Mouse (Mus musculus): ENCODE results near the gene Tma7. TPM values are rescaled to one million over a fixed set of nuclear protein-coding genes. Genes with fewer than 3 reads are reported as not detected.
A peak's percentile ranks its signal among the peaks of the same experiment; 100 is the strongest.

Gene Tma7
- total RNA-seq, 2 experiments from 2014 or later = 384 to 426 TPM

DNA sequence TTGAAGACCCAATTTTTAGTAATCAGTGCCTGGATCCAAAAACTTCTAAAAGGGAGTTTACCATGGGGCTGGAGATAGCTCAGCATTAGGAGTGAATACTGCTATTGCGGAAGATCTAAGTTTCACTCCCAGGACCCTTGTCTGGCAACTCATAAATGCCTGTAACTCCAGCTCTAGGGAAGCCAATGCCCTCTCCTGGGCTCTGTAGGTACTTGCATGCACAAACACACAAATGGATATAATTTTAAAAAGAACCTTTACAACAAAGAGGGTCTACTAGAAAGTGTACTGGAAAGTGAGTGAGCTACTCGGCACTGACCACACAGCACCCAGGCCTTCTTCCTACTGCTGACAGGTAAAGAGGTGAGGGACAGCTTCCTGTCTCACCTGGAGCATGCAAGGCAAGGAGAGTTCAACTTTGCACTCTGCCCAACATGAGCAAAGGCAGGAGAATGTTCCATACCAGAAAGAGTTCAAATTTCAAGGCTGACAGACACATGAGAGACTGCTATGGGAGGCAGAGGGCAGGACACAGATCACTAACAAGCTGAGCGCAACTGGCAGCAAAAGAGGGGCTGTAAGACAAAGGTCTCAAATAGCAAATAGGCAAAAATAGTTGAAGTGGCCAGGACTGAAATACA, 14.2 kb downstream of the Tma7 start:
- no peak for DNase-seq

DNA sequence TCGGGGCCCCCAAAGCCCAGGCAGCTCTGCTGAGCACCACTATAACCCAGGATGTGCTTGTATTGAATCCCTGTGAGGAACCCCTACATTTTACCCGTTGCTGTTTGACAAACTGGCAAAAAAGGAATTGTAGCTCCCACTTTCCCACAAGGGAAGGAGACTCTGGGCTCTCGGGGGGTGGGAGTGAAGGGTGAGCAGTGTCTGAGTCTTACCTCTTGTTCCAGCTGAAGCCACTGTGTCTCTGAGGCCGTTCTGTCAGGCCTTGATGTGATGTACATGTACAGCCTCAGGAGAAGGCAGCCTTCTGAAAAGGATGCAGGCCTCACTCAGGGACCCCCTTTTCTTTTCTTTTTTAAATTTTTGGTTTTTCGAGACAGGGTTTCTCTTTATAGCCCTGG, 21.5 kb downstream of the Tma7 start:
- DNase-seq = no peak

DNA sequence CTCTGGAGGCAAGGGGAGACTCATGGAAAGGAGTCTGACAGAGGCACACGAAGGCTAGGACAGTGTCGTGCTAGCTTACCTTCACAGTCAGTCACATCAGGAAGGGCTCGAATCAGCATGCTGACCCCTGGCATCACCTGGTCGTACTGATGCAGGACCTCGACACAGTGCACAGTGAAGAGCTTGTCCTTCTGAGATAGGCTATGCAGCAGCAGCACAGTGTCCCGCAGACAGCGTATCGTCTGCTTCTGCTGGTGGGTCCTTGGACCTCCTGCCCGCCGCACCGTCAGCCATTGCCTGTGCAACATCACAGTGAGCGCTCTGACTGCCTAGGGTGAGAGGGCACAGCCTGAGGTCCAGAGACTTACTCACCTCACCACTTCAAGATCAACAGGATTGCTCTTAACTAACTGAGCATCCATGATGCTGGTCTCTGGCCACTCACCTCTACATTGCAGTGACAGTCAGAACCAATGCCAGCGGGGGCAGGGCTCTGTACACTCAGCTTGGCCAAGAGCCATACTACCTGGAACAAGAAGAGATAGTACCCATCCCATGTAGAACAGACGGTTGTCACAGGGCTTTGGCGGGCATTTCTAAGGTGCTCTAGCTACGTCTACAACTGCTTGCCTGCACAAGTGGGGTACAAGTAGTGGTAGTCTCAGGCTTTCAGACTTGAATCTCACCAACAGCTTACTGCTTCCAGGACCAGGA, 22.0 kb downstream of the Tma7 start:
- DNase-seq = no peak

DNA sequence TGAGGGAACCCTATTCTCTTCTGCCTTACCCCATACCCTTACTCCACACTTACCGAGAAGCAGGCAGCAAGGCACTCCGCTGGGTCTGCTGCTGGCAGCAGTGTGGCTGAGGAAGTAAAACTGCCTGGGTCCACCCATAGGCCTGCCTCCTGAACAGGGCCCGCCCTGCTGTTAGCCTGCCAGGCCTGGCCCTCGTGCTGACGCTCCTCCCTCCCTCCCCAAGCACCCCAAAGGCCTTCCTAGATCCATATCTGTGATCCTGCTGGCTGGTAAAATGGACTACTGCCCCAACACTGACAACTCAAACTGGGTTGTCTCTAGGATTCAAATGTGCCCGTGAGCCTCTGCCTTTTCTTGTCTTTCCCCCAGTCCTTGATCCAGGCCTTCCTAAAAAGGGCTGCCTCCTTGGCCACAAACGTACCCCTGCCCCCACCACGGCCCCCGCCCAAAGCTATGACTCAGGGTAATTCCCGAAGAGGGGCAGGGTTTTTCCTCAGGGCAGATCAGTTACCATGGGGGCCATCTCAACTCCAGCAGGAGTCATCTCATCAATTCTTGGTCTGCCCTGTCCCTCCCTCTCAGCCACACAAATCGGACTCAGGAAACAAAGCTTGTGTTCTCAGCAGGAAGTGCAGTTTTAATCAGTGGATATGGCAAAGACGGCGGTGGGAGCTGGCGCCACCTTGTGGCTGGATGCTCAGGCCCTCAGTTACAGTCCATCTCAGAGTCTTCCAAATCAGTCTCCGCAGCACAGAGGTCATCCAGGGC, 23.1 kb downstream of the Tma7 start, which contains the start of gene Trex1:
Trex1 (minus strand) TSS at position 599 of the 768 bp plus-strand sequence.
- peak; percentile 94 to 95 for DNase-seq

DNA sequence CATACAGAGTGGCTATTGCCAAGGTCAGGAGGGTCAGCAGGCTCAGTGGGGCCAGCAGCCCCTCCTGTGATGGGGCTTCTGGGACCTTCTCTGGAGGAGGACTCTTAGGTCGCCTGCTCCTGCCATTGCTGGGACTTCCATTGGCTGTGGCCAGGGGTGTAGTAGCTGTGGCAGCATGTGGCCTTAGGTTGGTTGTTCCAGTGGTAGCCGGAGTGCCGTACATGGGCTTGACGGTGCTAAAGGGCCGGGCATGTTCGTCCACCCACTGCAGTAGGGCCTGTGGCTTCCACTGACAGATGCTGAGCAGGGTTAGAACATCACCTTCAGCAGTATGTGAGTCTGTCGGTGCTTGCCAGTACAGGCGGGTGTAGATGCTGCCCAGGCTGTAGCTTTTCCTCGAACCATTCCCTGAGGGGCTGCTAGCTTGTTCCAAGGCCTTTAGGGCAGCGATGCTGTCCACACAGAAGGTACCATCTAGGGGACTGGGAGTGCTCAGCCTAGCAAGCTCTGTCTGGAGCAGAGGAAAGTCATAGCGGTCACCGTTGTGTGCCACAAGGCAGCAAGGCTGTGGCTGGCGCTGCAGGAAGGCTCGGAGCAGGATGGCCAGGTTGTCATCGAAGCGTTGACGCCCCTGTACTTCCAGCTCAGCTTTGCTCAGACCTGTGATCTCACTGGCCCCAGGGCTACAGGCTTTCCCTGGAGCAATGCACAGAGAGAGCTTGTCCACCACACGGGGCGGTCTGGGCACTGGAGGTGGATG, 24.2 kb downstream of the Tma7 start:
- DNase-seq = no peak

DNA sequence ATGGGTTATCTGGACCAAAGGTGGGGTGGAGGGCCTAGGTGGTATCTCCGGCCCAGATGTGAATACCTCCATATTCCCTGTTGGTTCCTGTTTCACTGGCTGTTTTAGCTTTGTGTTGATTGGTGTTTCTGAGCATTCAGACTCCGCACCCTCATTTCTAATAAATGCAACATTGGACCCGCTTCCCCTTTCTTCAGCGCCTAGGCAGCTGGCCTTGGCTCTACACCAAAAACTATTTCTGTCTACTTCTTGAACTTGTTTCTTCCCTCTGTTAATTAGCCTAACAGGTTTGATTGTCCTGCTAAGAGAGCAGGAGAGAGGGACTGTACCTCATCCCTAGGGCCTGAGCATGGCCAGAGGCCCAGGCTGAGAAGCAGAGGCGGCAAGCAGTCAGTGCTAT, 24.8 kb downstream of the Tma7 start:
- no peak for DNase-seq

DNA sequence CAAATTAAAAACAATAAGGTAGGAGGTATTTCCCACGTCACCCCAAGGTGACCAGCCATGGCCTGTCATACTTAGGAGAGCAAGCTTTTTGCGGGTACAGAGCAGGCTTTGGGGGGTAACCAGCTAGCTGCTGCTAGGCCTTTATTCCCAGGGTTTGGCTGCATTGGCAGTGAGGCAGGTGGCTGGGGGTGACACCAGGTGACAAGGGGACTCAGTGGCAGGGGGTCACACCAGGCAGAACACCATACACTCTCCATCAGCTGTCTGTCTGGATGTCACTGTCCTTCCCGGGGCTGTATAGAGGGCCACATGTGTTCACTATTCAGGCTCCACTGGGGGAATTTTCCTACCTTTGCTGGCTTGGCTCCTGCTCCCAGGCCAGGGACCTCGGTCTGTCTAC, 25.5 kb downstream of the Tma7 start:
- DNase-seq = no peak

DNA sequence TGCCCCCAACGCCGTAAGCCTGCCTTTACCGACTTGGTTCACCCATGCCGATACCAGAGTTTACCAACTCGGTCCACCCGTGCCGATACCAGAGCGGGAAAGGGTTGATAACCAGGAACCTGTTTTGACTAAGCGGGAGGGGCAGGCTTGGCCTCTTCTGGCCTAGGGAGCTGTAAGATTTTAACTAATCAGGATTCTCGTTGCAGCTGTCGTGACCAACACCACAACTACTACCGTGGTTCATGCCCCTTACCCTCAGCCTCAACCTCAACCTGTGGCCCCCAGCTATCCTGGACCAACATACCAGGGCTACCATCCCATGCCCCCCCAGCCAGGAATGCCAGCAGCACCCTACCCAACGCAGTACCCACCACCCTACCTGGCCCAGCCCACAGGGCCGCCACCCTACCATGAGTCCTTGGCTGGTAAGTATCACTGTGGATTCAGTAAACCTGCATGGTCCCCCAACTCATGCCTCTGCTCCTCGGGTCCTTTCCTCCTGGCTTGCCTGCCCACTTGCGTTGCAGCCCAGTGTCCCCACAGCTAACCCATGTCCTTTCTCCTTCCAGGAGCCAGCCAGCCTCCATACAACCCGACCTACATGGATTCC, 26.2 kb downstream of the Tma7 start:
- DNase-seq = no peak

DNA sequence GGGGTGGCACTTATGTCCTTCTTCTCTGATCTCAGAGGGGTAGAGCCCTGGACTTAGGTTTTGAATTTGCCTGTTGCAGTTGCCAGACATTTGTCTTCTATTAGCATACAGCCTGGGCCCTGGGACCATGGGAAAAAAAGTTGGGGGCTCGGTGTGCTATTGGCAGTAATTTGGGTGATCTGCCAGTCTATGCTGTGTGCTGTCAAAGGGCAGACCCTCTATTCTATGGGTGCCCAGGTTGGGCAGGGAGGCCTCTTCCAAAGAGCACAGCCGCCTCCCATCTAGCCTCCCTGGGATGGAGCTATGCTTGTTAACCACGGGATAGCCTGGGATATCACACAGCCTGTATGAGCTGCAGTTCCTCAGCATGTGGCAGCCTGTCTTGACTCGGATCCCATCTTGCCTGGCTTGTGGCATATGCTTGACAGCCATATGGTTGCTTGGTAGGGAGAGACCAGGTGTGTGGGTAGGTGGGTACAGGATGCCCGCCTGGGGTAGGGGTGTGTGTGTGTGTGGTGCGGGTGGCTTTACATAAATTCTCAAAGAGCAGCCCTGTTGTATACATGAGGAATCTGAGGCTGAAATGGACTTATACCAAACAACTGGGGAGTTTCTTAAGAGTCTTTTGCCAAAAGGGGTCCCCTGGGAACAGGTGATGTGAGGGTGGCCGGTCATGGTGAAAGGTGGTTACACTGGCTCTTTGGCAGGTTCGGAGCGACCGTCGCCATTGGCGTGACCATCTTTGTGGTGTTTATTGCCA, 26.9 kb downstream of the Tma7 start:
- DNase-seq = no peak

DNA sequence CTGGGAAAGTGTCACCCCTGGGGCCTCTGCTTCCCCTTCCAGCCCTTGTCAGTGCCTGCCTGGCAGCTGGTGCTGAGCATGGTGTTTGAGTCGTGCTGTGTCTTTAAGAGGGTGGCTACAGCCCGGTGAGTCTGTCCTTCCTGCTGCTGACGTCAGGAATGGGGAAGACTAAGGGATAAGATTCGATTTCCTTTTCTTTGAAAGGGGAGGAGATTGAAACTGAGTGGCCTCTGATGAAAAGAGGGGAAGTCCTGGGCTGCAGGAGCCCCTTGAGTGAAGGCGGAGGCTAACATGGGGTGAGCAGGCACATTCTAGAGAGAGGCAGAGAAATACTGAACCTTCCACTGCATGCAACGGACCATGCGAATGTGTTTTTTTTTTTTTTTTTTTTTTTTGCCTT, 27.7 kb downstream of the Tma7 start:
- peak; percentile 78 to 81 for DNase-seq

DNA sequence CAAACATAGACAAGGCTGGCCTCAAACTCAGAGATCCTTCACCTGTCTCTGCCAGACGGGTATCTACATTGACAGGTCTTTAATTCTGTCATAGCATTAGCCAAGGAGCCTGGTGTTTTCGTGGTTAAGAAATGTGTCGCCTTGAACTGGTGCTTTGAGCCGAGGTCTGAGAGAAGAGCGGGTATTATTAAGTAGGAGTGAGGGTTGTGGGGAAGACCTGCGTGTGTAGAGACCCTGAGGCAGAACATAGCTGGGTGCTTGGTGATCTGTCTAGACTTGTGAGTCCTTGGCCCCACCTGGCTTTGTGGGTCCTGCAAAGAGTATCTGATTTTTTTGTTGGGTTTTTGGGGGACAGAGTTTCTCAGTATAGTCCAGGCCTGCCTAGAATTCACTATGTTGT, 28.5 kb downstream of the Tma7 start:
- DNase-seq = no peak

DNA sequence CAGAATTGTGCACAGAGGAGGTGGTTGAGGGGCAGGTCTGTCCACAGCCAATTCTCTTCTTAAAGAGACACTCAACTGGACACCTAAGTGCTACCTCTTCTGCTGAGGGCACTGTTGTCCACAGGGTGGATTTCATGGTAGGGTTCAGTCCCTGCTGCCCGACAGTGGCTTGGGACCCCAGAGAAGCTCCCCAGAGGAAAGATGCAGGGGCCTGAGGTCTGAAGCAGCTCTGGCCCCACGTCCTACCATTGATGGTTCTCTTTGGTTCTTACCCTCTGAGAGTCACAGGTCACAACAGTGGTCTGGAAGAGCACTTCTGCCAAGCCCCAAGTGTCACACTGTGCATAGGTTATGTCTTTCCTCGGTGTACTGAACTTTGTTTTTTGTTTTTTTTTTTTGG, 29.0 kb downstream of the Tma7 start:
- DNase-seq = no peak

DNA sequence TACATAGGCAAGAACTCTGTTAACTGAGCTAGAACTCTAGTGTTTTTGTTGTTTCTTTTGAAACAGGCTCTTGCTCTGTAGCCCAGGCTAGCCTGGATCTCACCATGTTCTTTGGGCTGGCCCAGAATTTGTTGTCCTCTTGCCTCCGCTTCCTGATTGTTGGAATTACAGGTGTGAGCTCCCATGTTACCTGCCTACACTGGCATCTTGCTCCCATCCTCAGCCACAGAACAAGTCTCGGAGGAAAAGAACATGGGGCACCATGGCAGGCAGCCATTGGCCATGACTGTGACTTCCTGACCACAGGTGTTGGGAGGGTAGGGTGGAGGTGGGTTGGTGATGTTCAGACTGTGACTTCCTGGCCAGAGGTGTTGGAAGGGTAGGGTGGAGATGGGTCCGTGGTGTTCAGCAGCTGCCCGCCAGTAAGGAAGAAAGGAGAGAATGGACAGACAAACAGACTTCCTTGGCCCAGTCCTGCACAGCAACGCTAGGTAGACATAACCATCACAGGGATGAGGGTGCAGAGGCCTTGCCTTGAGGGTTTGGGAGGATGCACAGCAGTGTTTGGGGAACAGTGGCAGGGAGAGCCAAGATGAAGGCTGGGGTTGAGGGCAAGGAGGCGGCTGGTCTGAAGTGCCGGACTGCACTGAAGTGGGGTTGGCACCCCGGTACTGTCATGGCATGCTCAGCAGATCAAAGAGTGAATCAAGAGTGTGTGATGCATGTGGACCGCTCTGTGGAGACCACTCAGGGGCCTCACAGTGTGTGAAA, 29.7 kb downstream of the Tma7 start:
- DNase-seq = no peak

DNA sequence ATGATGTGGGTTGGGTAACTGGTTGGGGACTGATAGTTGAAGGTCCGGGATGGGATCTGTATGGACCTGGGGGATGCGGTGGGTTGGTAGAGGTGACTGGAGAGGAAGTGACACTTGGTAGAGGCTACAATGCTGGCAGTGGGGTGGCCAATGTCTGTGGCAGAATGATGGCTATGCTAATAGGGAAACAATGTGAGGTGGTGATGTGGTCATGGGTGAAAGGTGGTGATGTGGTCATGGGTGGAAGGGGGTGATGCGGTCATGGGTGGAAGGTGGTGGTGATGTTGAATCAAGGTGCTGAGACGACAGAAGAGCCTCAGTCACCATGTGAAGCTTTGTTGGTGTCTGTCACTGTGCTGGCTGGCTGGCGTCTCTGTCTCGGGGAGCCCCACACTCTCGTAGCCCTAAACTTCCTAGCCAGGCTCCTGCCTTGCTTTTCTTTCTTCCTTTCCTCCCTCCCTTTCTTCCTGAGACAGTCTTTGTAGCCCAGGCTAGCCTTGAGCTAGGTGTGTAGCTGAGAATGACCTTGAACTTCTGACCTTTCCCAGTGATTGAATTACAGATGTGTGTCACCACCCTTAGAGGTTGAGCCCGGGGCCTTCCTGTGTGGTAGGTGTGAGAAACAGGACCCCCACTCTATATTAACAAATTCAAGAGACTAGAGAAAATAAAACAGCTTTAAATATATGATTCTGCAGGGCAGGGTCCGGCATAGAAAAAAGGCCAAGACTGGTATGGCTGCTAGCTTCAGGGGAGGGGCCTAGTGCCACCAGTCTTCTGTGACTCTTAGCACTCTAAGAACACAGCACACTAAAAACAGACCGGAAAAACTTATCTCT, 30.5 kb downstream of the Tma7 start:
- DNase-seq = no peak

DNA sequence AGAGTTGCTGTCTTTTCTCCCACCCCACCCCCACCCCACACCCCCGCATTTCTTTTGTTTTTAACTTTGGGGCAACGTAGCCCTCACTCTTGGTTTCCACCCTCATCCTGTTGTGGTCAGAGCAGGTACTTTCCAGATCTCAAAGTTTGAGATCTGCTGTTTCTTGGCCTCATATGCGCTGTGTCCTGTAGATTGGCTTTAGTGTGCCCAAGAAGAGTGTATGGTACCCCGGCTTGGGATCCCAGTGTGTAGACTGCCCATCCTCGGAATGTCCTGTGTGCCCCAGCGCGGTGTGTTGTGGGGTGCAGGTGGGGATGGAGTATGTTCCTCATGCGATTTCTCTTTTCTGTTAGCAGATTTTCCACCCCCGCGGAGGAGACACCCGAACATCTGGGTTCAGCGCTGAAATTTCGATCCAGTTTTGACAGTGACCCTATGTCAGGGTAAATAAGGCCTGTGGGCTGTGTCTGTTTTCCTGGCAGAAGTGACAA, 31.3 kb downstream of the Tma7 start:
- DNase-seq = no peak

DNA sequence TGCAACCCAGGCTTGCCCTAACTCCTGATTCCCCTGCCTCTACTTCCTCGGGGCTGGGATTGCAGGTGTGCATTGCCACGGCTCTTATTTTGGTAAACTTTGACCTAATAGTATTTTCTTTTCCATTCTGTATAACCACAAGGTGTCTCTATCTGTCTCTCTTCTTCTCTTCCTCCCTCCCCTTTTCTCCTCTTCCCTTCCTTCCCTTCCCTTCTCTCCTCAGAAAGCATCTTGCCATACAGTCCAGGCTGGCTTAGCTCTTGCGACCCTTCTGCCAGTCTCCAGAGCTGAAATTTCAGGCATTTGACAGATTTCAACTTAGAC, 31.8 kb downstream of the Tma7 start:
- DNase-seq = no peak

DNA sequence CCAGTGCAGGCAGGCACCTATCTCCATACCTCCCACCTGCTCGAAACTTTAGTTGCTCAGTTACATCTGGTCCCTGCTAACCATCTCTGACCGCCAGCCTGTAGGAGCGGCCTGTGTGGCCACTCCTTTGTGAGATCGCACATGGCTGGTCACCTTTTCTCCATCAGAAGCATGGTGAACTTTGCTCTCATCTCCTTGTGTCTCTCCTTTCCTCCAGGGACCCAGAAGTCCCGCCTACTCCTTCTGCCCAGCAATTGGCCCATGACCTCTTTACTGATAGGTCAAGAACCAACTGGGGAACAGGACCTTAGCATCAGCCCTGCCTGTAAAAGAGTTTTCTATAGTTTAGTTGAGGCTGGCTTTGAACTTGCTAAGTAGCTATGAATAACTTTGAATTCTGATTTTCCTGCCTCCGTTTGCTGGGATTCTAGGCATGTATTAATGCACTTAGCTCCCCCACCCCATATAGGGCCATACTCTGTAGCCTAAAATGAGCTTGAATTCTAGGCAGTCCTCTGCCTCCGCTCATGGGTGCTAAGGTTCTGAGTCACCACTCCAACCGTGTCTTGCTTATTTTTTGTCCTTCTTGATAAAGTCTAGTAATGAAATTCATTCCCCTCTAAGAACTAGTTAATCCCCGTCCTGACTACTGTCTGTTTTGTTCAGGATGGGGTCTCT, 32.3 kb downstream of the Tma7 start:
- no peak for DNase-seq

DNA sequence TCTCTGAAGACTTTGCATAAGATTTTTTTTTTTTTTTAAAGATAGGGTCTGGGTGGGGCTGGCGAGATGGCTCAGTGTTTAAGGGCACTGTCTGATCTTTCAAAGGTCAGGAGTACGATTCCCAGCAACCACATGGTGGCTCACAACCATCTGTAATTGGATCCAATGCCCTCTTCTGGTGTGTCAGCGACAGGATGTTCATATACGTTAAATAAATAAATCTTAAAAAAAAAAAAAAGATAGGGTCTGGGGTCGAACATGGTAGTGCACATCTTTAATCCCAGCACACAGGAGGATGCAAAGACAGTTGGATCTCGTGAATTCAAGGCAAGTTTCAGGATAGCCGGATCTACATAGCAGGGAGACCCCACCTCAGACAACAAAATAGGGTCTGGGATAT, 33.1 kb downstream of the Tma7 start:
- DNase-seq = no peak

DNA sequence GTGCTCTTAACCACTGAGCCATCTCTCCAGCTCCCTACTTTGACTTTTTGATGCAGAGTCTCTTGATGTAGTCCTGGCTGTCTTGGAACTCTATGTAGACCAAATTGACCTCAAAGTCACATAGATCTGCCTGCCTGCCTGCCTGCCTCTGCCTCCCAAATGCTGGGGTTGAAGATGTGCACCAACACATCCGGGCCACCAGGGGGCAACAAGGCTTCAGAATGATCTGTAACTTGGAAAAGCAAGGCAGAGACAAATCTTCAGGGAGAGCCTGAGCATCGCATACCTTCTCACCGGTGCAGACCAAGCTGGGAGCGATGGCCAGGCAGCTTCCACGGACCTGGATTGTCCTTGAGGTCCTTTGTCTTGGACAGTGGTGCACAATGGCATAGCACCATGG, 36.1 kb downstream of the Tma7 start:
- DNase-seq = peak; percentile 69 to 79

All from adrenal gland, postnatal 36 days (tissue).